Mouse (Mus musculus) embryonic facial prominence, embryonic 10.5 days (tissue): ENCODE measurements at regions not wholly inside any gene's neighbourhood (a gene's known extent, or its start where the extent isn't known, plus 50 kb on each side); places are given as distances from the start of the nearest gene placed in this dataset.

Experiments
- DNase-seq: peaks from one replicate; pipeline ENCODE4 v3.0.0-alpha.2; 2017; ENCODE audit warnings: low spot score
- H3K27ac ChIP-seq: fragments of 300-500 bp; sonication (generic); replicated peaks from 2 replicates; pipeline ENCODE4 v1.5.1; 2016; ENCODE audit warnings: mild to moderate bottlenecking
- H3K27me3 ChIP-seq: fragments of 300-500 bp; sonication (generic); replicated peaks from 2 replicates; pipeline ENCODE4 v1.6.1; 2016; ENCODE audit warnings: low read depth, mild to moderate bottlenecking; ENCODE audit not compliant: poor library complexity, severe bottlenecking
- H3K36me3 ChIP-seq: fragments of 300-500 bp; sonication (generic); replicated peaks from 2 replicates; pipeline ENCODE4 v1.6.1; 2016; ENCODE audit warnings: mild to moderate bottlenecking, moderate library complexity
- H3K4me1 ChIP-seq: fragments of 300-500 bp; sonication (generic); 2 replicates; pipeline ENCODE4 v1.6.1; 2016
- H3K4me3 ChIP-seq: fragments of 300-500 bp; sonication (generic); 2 replicates; pipeline ENCODE4 v1.5.1; 2016; ENCODE audit warnings: mild to moderate bottlenecking, moderate library complexity
- H3K9me3 ChIP-seq: fragments of 300-500 bp; sonication (generic); 2 replicates; pipeline ENCODE4 v1.6.1; 2016; ENCODE audit warnings: mild to moderate bottlenecking
- WGBS: fragments of 180-500 bp; shearing (Covaris S2); methylation state at CpG from one replicate; pipeline ENCODE4 v1.1.7; 2016; 5-methylcytosine and 5-hydroxymethylcytosine counted together

GRCm38 (mm10) chr1:120667776-120668175 is 65.6 kb downstream of the En1 start:
- H3K36me3 ChIP-seq, result no peaks in the 10 kb centered on the region
- no peak overlapping the region for H3K27ac ChIP-seq
- no peaks in the 10 kb centered on the region for H3K27me3 ChIP-seq
- H3K9me3 ChIP-seq, result no peaks in the 10 kb centered on the region
- H3K4me1 ChIP-seq, result no peaks in the 10 kb centered on the region
- H3K4me3 ChIP-seq, result no peak overlapping the region
- WGBS, result 77% methylated on average over 1 of the region's 1 CpGs
- DNase-seq, result no peak

GRCm38 (mm10) chr1:120683532-120684245 is 81.5 kb downstream of the En1 start:
- no peak overlapping the region for H3K27ac ChIP-seq
- no peaks in the 10 kb centered on the region for H3K27me3 ChIP-seq
- H3K36me3 ChIP-seq, result no peaks in the 10 kb centered on the region
- 66% methylated on average over 12 of the region's 12 CpGs for WGBS
- H3K4me3 ChIP-seq, result no peak overlapping the region
- no peaks in the 10 kb centered on the region for H3K9me3 ChIP-seq
- DNase-seq, result no peak
- H3K4me1 ChIP-seq, result no peaks in the 10 kb centered on the region; the same call in 1 of the 2 replicates

- Histone ChIP-seq H3K36me3 (no peaks in the 10 kb centered on the region), H3K27ac (no peak overlapping the region), H3K4me1 (no peaks in the 10 kb centered on the region; the same call in 1 of the 2 replicates), H3K4me3 (no peak overlapping the region), H3K9me3 (no peaks in the 10 kb centered on the region), H3K27me3 (no peaks in the 10 kb centered on the region)
- no peak for DNase-seq
- 56% methylated on average over 6 of the region's 6 CpGs for WGBS
Observed at GRCm38 (mm10) chr1:120685650-120686244, 83.5 kb downstream of the En1 start.

- WGBS, result 87% methylated on average over 2 of the region's 2 CpGs
- no peaks in the 10 kb centered on the region for H3K4me1 ChIP-seq
Observed at GRCm38 (mm10) chr1:120691571-120691970, 89.4 kb downstream of the En1 start.

GRCm38 (mm10) chr1:120698189-120698588 is 96.0 kb downstream of the En1 start:
- Histone ChIP-seq H3K27me3 (no peaks in the 10 kb centered on the region), H3K4me3 (no peak overlapping the region), H3K36me3 (no peaks in the 10 kb centered on the region), H3K4me1 (no peaks in the 10 kb centered on the region), H3K27ac (no peak overlapping the region), H3K9me3 (no peaks in the 10 kb centered on the region)
- 75% methylated on average over 4 of the region's 4 CpGs for WGBS
- no peak for DNase-seq

More at GRCm38 (mm10) chr1:120691571-120691970, 89.4 kb downstream of the En1 start:
- H3K9me3 ChIP-seq, result no peaks in the 10 kb centered on the region
- H3K36me3 ChIP-seq, result no peaks in the 10 kb centered on the region
- DNase-seq, result no peak
- H3K27me3 ChIP-seq, result no peaks in the 10 kb centered on the region
- no peak overlapping the region for H3K4me3 ChIP-seq
- H3K27ac ChIP-seq, result no peak overlapping the region

- no peak overlapping the region for H3K27ac ChIP-seq
- H3K4me3 ChIP-seq, result no peak overlapping the region
- no peaks in the 10 kb centered on the region for H3K36me3 ChIP-seq
- H3K27me3 ChIP-seq, result no peaks in the 10 kb centered on the region
- no peak for DNase-seq
- H3K4me1 ChIP-seq, result no peaks in the 10 kb centered on the region
- no peaks in the 10 kb centered on the region for H3K9me3 ChIP-seq
- 76% methylated on average over 5 of the region's 5 CpGs for WGBS
Observed at GRCm38 (mm10) chr1:120704201-120704600, 102.0 kb downstream of the En1 start.

- 73% methylated on average over 1 of the region's 1 CpGs for WGBS
- no peak for DNase-seq
Observed at GRCm38 (mm10) chr1:120706011-120706410, 103.8 kb downstream of the En1 start.

GRCm38 (mm10) chr1:120708511-120708910 is 106.3 kb downstream of the En1 start:
- Histone ChIP-seq H3K27me3 (no peaks in the 10 kb centered on the region), H3K9me3 (no peaks in the 10 kb centered on the region), H3K4me1 (no peaks in the 10 kb centered on the region), H3K27ac (no peak overlapping the region), H3K4me3 (no peak overlapping the region), H3K36me3 (no peaks in the 10 kb centered on the region)
- WGBS, result 81% methylated on average over 5 of the region's 5 CpGs
- no peak for DNase-seq

More at GRCm38 (mm10) chr1:120706011-120706410, 103.8 kb downstream of the En1 start:
- no peaks in the 10 kb centered on the region for H3K4me1 ChIP-seq
- H3K9me3 ChIP-seq, result no peaks in the 10 kb centered on the region
- H3K27ac ChIP-seq, result no peak overlapping the region
- no peaks in the 10 kb centered on the region for H3K36me3 ChIP-seq
- no peak overlapping the region for H3K4me3 ChIP-seq
- H3K27me3 ChIP-seq, result no peaks in the 10 kb centered on the region

GRCm38 (mm10) chr1:120715105-120715877 is 113.1 kb downstream of the En1 start:
- Histone ChIP-seq H3K4me3 (no peak overlapping the region), H3K27ac (no peak overlapping the region), H3K36me3 (no peaks in the 10 kb centered on the region), H3K4me1 (no peaks in the 10 kb centered on the region), H3K9me3 (no peaks in the 10 kb centered on the region), H3K27me3 (no peaks in the 10 kb centered on the region)
- no peak for DNase-seq
- 71% methylated on average over 9 of the region's 9 CpGs for WGBS

GRCm38 (mm10) chr1:120726777-120727176 is 124.6 kb downstream of the En1 start:
- Histone ChIP-seq H3K4me3 (no peak overlapping the region), H3K27me3 (no peaks in the 10 kb centered on the region), H3K27ac (no peak overlapping the region), H3K9me3 (no peaks in the 10 kb centered on the region), H3K36me3 (no peaks in the 10 kb centered on the region), H3K4me1 (no peaks in the 10 kb centered on the region)
- 92% methylated on average over 7 of the region's 7 CpGs for WGBS
- DNase-seq, result no peak

GRCm38 (mm10) chr1:120727427-120727826 is 125.2 kb downstream of the En1 start:
- Histone ChIP-seq H3K4me3 (no peak overlapping the region), H3K27me3 (no peaks in the 10 kb centered on the region), H3K9me3 (no peaks in the 10 kb centered on the region), H3K27ac (no peak overlapping the region), H3K4me1 (no peaks in the 10 kb centered on the region), H3K36me3 (no peaks in the 10 kb centered on the region)
- WGBS, result 66% methylated on average over 8 of the region's 8 CpGs
- DNase-seq, result no peak

- no peak for DNase-seq
- Histone ChIP-seq H3K36me3 (no peaks in the 10 kb centered on the region), H3K27me3 (no peaks in the 10 kb centered on the region), H3K9me3 (no peaks in the 10 kb centered on the region), H3K4me1 (peaks cover 9% of the 10 kb centered on the region), H3K4me3 (no peak overlapping the region), H3K27ac (no peak overlapping the region)
- 75% methylated on average over 1 of the region's 1 CpGs for WGBS
Observed at GRCm38 (mm10) chr1:120732003-120732402, 129.8 kb downstream of the En1 start.

- DNase-seq, result no peak
- WGBS, result 85% methylated on average over 5 of the region's 5 CpGs
- no peak overlapping the region for H3K4me3 ChIP-seq
Observed at GRCm38 (mm10) chr1:120733683-120734082, 131.5 kb downstream of the En1 start.

More at GRCm38 (mm10) chr1:120733683-120734082, 131.5 kb downstream of the En1 start:
- H3K27me3 ChIP-seq, result no peaks in the 10 kb centered on the region
- no peaks in the 10 kb centered on the region for H3K9me3 ChIP-seq
- peaks cover 9% of the 10 kb centered on the region for H3K4me1 ChIP-seq
- H3K36me3 ChIP-seq, result no peaks in the 10 kb centered on the region
- no peak overlapping the region for H3K27ac ChIP-seq
